Mouse (Mus musculus) granulocyte monocyte progenitor cell, adult 5-6 weeks (primary cell): ENCODE results near the gene Chrna5. TPM values are rescaled to one million over a fixed set of nuclear protein-coding genes. Genes with fewer than 3 reads are reported as not detected.
"Not testable (repeated sequence)": the region's sequence is repeated elsewhere in the genome, so short reads cannot be mapped to it uniquely, and the experiment has no call there.

ENCODE experiments used
- ATAC-seq: replicated peaks from 2 replicates; pipeline ENCODE4 v1.8.0; 2016; ENCODE audit warnings: mild to moderate bottlenecking, moderate TSS enrichment, inconsistent platforms; ENCODE audit not compliant: poor library complexity, severe bottlenecking
- total RNA-seq, 2 experiments: library from RNA; stranded (forward) in 1 of 2; stranded (reverse) in 1 of 2; fragments of 200-712, 200-1000 nt in 1 of 2; fragments of >200 nt in 1 of 2; fragmentation: Nextera tagmentation in 1 of 2; gene quantifications; 2 replicates each; pipeline ENCODE4 v1.2.3; 2014 to 2017

Chrna5 gene
- not detected in 2 replicates for total RNA-seq (2014; fragmentation: Nextera tagmentation)
- not detected in 2 replicates for total RNA-seq (2017)

DNA sequence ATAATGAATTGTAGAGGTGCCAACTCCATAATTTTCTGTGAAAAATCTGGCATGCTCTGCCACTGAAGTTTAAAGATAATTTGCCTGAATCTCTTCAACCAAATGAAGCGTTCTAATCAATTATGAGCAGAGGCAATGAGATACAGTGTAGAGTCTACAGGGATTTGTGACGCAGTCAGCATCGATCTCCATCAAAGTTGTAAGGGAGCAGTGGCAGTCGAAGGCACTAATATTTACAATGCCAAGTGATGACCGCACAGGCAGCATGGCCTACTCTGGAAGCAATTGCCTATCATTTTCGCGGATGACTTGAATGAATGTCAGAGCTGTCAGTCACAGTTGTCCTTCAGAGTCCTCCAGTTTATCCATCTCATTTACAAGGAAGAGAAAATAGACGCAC is at the start of gene Chrna5:
Chrna5 (plus strand) TSS at position 207 of the 400 bp plus-strand sequence.
- no peak for ATAC-seq

DNA sequence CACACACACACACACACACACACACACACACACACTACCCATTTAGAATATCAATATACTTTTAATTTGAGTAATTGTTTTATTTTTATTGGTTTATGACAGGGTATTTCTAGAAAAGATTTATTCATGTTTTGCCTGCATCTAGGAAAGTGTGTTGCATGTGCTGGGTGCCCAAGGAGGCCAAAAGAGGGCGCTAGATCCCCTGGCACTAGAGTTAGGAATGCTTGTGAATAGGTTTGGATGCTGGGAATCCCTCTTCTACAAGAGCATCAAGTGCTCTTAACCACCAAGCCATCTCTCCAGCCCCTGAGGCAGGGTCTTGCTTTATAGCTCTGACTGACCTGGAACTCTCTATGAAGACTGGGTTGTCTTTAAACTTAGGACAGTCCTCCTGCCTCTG is 48.9 kb upstream of the Chrna5 start:
- no peak for ATAC-seq

DNA sequence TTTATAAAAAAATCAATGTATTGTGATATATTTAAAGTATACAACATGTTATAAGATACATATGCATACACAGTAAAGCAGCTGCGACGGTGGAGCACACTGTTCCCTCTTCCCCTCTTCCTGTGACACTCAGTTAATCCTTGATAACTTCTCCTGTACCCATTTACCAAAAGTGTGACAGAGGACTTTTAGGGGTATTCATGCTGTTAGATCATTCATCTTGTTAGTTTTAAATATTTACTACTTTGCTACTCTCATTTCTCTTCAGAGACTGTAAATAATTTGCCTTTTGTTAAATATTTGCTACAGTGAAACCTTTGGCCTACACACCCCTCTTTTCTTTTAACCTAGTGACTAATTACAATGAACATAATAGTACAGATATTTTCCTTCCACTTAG is 48.3 kb upstream of the Chrna5 start:
- ATAC-seq, result no peak

DNA sequence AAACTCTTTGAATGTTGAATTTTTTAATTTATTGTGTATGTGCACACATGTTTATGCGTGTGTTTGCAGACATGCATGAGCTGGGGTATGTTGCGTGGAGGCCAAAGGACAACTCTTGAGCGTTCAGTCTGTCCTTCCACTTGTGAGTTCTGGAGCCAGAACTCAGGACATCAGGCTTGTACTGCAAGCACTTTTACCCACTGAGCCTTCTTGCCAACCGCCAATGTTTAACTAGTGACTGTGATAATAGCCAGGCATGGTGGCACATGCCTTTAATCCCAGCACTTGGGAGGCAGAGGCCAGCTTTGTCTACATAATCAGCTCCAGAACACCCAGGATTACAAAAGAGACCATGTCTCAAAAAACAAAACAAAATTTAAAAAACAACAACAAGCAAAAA is 38.6 kb upstream of the Chrna5 start:
- ATAC-seq, result no peak

DNA sequence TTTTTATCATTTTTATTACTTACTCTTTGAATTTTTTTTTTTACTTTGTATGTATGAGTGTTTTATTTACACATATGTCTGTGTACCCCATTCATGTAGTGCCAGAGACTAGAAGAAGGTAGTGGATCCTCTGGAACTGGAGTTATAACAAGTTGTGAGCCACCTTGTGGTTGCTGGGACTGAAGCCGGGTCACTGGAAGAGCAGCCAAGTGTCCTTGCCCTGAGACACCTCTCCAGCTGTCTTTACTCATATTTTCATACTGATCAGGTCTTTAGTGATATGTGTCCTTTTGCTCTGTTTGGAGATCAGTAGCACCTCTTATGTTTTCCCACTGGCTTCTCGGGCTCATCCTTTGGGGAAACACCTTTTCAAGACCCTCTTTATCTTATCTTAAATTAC is 36.2 kb upstream of the Chrna5 start:
- no peak for ATAC-seq

DNA sequence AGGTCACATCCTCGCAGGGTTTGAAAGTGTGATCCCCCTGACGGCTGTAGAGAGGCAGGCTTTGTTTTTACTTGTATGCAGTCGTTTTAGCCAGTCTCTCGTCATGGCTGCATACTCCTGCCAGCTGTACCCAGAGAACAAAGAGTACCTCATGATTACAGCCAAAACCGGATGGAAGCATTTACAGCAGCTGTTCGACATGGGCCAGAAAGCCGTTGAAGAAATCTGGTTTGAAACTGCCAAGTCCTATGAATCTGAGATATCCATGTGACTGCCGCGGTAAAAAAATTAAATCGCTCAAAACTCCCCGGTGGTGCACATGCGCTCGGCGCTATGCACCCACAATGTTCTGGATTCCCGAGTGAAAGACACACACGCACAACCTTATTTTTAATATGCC is 34.4 kb upstream of the Chrna5 start:
- ATAC-seq, result no peak

DNA sequence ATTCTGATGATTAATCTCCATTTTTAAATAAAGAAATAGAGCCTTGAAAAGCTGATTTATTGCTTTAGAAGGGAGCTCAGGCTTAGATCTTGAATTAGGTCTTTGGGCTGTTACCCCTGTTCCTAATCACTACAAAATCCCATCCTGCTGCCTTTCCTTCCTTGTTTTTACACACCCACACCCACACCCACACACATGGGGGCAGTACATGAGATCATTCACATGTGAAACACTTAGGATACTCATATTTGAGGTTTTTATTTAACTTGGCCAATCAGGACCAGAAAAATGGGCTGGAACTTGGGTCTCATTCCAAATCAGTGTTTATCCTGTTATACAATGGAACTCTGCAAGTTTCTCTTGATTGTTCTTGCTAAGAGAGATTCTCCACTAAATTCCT is 31.2 kb upstream of the Chrna5 start:
- ATAC-seq, result no peak

DNA sequence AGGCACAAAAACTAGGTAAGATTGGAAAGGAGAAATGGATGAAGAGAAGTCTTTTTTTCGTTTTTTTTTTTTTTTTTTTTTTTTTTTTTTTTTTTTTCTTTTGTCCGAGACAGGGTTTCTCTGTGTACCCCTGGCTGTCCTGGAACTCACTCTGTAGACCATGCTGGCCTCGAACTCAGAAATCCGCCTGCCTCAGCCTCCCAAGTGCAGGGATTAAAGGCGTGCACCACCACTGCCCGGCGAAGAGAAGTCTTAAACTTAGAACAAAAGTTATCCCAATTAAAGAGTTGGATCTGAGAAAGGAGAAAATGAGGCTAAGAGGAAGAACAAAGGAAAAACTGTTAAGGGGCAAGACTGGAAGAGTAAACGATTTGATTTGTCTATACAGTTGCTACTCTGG is 30.5 kb upstream of the Chrna5 start:
- ATAC-seq, result not testable (repeated sequence)

DNA sequence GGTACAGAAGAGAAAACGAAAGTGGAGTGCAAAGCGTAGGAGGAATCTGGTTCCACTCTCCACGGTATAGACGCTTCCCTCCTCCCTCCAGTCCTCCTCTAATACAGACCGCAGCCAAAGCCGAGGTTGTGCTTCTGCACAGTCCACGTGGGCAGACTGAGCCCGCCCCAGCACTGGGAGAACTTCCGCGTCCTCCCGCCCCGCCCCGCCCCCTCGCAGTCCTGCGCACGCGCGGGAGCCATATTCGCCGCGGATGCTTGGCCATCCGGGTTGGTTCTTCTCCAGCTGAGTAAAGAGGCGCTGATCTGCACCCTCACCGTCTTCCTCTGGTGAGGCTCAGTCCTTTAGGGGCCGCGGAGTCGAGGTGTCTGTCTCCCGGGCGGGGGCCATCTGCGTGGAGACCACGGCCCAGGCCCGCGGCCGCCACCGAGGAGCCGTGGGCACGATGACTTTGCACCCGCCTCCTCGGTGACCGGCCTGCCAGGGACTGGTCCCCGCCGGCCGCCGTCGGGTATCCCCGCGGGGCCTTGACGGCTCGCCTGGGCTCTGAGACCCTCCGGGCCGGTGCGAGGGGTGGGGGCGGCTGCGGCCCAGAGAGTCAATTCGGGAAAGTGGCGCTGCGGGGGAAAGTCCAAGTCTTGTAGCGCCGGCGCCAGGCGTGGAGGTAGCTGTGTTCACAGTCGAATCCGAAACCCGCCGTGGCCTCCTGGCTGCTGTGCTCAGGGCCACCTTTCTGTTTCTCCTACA is 29.9 kb upstream of the Chrna5 start, which contains the start of the genes Psma4 and AY074887:
Psma4 (plus strand) TSS at position 216 of the 747 bp plus-strand sequence.
AY074887 (minus strand) TSS at position 424 of the 747 bp plus-strand sequence.
- ATAC-seq, result peak; percentile 99

DNA sequence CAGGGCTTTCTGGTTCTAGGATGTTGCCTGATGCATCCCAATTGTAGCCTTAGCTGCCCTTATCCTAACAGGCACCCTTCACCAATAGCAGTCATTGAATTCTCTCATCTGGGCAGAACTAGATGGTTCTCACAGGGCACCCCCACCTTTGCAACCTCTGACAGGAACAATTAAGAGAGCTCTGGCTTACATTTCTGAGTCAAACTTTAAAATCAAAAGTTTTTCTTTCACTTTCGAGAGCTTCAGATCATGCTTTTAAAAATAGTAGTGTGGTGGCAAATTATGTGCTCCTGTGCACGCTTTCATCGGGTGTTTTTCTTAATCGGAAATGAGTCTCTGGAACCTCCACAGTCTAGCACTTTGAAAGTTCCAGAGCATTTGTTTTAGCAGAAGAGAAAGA is 19.6 kb upstream of the Chrna5 start:
- no peak for ATAC-seq

DNA sequence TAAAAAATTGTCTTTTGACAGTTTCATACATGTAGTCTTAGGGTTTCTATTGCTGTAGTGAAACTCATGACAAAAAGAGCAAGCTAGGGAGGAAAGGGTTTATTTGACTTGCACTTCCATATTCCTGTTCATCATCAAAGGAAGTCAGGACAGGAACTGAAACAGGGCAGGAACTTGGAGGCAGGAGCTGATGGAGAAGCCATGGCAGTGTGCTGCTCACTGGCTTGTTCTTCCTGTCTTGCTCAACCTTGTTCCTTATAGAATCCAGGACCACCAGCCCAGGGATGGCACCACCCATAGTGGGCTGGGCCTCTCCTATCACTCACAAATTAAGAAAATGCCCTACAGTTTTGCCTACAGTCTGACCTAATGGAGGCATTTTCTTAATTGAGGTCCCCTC is 17.0 kb upstream of the Chrna5 start:
- peak; percentile 71 for ATAC-seq

DNA sequence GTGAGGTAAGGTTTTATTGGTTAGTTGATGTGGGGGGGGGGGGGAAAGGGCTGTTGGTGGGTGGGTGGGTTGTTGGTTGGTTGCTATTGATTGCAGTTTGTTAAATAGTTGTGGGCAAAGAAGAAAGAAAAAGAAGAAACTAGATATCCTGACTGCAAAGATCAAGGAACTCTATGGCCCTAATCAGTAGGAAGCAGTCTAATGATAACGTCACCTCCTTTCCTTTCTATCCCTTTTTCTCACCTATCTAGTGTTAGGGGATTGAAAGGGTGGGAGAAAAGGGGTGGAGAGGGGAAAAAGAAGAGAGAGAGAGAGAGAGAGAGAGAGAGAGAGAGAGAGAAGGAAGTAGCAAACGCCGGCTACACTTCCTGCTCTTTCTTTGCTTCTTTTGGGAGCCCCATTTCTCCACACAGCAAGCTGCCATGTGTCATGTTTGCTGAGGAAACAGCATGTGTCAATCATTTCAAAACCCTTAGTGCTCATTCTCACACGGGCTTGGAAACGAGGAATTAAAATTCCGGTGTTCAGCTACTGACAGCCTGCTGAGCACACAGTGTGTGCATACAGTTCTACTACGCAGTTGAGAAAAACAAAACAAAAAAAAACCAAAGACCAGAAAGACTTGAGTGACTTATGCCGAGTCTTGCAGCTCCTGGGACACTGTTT is 10.6 kb upstream of the Chrna5 start:
- no peak; the same call in 1 of the 2 replicates for ATAC-seq

DNA sequence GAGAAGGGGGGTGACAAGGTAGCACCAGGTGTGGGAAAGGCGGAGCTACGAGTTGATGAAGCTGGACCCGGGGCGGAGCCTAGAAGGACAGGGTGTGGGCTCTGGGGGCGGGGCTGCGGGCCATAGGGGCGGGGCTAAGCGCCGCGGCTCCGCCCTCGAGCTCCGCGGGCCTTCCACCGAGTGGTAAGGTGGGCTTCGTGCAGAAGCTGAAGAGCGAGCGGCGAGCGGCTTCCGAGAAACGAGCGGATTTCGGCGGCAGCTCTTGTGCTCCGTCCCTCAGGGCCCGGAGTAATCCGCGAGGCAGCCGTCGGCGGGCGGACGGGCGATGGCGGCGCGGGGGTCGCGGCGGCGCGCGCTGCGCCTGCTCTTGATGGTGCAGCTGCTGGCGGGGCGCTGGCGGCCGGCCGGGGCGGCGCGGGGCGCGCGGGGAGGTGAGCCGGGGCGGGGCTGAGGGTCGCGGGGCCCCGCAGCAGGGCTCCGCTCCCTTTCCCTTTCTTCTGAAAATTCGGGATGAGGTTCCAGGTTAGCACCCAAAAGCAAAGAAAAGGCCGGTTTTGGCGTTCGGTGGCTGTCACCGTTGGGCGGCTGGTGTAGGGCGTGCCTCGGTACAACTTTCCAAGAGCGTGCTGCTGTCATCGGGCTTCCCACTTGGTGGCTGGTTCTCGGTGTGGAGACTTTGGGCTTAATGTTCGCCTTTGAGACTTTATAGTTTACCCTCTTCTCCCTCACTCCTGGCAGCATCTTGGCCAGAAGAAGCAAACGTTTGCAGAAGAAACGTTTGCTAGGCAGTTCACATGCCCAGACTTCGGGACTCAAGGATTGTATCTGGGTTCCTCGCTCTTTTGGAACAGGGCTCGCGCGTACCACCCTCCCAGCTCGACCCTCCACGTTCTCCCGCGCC is 861 bp downstream of the Chrna5 start:
- ATAC-seq, result peak; percentile 67

DNA sequence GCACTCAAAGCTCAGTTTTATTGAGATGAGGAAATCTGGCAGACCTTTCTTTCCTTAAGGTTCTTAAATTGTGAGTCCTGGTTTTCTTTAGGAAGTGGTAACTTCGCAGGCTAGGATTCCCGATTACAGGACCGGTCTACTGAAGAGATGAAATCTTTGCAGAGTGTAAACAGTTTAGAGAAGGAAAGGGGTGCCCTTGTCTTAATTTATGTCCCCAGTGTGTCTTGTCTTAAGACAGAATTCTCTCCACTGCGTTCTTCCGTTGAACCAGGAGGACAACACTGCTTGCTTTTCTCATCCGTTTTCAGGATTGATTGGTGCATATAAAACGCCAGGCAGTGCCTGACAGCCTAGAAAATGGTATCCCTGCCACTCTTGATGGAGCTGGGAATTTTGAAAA is 1.7 kb downstream of the Chrna5 start:
- ATAC-seq, result no peak

DNA sequence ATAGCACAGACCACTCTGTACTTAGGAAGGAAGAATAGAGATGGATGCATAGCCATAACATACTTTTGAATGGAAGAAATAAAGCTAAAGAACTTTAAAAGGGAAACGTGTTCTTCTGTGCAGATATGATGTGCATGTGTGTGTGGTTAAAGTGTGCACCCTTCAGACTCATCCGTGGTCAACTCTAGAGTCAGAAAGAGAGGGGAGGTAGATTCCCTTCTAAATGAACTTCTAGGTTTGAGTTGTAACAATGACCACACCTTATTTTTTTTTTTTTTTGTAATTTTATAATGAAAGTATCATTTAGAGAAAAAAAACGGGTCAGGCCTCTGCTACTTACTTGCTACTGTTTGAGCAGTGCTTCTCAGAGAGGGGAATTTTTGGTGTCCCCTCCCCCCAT is 9.7 kb downstream of the Chrna5 start:
- no peak for ATAC-seq

DNA sequence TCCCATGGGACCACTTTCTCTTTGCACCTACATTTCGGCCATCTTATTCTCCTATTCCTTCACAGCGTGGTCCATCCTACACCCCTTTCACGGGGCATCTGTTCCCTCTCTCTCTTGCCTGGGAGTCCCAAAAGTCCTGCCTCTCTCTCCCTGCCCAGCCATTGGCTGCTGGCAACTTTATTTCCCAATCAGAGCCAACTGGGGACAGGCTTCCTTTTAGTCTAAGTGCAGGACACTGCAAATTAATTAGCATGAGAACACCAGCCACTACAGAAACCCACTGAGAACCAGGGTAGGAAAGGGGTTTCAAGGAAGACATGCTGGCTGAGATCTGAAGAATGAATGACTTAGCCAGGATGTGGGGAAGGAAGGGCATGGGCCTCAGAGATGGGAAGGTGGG is 13.7 kb downstream of the Chrna5 start:
- ATAC-seq, result no peak

DNA sequence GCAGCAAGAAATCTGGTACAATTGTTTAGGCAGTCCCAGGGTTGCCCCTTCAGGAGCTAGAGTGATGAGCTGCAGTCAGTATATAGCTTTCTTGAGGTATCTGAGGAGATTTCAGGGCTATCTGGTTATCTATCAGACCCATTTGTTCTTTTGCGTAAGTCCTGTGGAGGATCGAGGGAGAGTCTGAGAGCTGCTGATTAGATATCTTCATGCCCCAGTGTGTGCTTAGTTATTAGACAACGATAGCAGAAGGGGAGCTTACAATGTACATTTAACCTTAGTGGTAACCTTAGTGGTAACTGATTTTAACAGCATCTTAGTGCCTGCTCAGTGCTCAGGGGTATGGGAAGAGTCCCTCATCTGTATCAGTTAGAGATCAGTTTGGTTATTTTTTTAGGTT is 15.0 kb downstream of the Chrna5 start:
- ATAC-seq, result no peak

DNA sequence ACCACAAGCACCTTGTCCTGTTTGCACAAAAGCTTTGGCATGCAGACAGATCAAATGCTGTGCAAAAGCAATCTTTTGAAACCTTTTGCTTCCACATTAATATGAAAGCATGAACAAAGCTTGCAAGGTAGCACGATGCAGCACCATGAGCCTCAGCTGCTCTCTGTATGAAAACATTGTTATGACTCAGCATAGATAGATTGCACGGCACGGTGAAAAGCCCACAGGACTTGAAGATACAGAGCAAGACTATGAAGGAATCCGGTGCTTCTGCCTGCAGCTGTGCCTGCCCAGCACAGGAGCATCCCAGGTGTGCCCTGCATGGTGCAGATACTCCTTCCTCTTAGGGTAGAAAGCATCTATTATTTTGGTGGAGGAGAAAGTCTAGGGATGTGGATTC is 22.9 kb downstream of the Chrna5 start:
- ATAC-seq, result no peak

DNA sequence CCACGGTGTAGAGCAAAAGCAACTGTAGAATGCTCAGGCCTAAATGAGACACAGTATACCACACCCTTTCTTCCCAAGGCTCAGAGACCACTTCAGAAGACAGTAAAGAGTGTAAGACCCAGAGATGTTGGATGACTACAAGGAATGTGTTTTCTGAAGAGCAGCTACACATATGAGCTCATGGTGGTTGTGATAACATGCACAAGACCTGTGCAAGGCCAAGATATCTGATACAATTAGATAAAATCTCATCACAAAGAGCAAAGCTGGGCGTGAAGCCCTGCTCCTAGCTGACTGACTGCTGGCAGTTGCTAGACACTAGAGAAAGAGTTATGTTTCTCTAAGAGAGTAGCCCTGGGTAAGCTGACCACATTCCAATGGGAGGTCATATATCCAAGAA is 29.0 kb downstream of the Chrna5 start:
- ATAC-seq, result no peak

DNA sequence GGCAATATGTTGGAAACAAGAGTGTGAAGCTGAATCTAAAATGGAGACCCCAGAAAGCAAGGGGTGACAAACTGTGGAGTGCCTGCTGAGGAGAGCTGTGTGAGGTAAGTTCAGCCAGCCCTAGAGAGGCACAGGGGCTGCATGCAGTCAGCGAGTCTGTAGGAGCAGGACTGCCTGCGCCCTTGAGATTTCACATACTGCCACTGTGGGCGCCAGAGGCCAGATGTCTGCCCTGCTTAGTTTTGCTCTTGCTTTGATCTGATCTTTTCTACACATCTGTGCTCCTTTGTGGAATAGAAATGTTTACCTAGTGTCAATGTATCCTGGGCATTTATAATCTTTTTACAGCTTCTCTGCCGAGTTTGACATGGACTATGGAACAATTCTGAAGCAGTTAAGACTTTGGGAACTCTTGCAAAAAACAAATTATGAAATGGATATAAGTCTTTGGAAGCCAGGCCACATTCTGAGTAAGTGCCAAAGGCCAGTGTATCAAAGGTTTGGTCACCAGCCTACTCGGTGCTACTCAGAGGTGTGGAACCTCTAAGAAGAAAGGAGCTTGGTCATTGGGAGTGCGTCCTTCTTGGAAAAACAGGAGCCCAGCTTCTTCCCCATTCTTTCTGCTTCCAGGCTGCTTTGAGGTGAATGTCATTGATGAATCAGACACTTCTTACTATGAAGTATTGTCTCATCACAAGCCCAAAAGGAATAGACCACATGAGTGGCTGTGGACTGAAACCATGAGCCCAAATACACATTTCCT is 30.1 kb downstream of the Chrna5 start:
- ATAC-seq, result no peak
